Mouse (Mus musculus): ENCODE measurements around the gene Hhip. TPM values are rescaled to one million over a fixed set of nuclear protein-coding genes. Genes with fewer than 3 reads are reported as not detected.

Gene Hhip
- polyA plus RNA-seq, 1 experiment from 2014 or later, result 46.8 TPM

- no peak for ATAC-seq
- H3K4me2 ChIP-seq (replicated peaks; ENCODE audit: low read depth, low read length), result peak overlapping the region; percentile 80
- 29% methylated on average over 6 of the region's 6 CpGs for WGBS
- no peaks in the 10 kb centered on the region for H3K9me3 ChIP-seq (ENCODE audit: low read length)
- peak overlapping the region; percentile 53 for H3K4me3 ChIP-seq (ENCODE audit: low read depth, low read length)
- H3K27me3 ChIP-seq (replicated peaks; ENCODE audit: insufficient read depth, low read length), result 0 out of 2 replicates have a peak, but pooled peaks cover 5% of the 10 kb centered on the region
- peak overlapping the region; percentile 73; the same call in 1 of the 2 replicates for H3K27ac ChIP-seq (ENCODE audit: low read length)
- TF ChIP-seq EP300 (IDR thresholded peaks at IDR 0.05) (no peak), CTCF (IDR thresholded peaks at IDR 0.05) (no peak)
- H3K9ac ChIP-seq (replicated peaks; ENCODE audit: low read depth), result no peak overlapping the region
- H3K4me1 ChIP-seq (ENCODE audit: insufficient read depth, low read depth, low read length), result peaks cover 6% of the 10 kb centered on the region; the same call in 1 of the 2 replicates
- H3K36me3 ChIP-seq (ENCODE audit: insufficient read depth, low read length), result no peaks in the 10 kb centered on the region
- DNase-seq (ENCODE audit: low spot score), result no peak
These were observed 2.7 kb downstream of the Hhip start for GRCm38 (mm10) chr8:80055094-80055493.

GRCm38 (mm10) chr8:80054216-80054615 is 3.6 kb downstream of the Hhip start:
- TF ChIP-seq CTCF (IDR thresholded peaks at IDR 0.05) (no peak), EP300 (IDR thresholded peaks at IDR 0.05) (no peak)
- H3K4me3 ChIP-seq (ENCODE audit: low read depth, low read length), result peak overlapping the region; percentile 20
- whole genome bisulfite sequencing, result 13% methylated on average over 4 of the region's 4 CpGs

GRCm38 (mm10) chr8:80052838-80053237 is 5.0 kb downstream of the Hhip start:
- DNase-seq (ENCODE audit: low spot score) (no peak), ATAC-seq (no peak)
- TF ChIP-seq EP300 (IDR thresholded peaks at IDR 0.05) (no peak), CTCF (IDR thresholded peaks at IDR 0.05) (no peak)
- Histone ChIP-seq H3K27ac (ENCODE audit: low read length) (no peak overlapping the region), H3K27me3 (replicated peaks; ENCODE audit: insufficient read depth, low read length) (0 out of 2 replicates have a peak, but pooled peaks cover 5% of the 10 kb centered on the region), H3K36me3 (ENCODE audit: insufficient read depth, low read length) (no peaks in the 10 kb centered on the region), H3K4me3 (ENCODE audit: low read depth, low read length) (no peak overlapping the region), H3K4me2 (replicated peaks; ENCODE audit: low read depth, low read length) (peak overlapping the region; percentile 80; the same call in 1 of the 2 replicates), H3K9ac (replicated peaks; ENCODE audit: low read depth) (no peak overlapping the region), H3K4me1 (ENCODE audit: insufficient read depth, low read depth, low read length) (peaks cover 6% of the 10 kb centered on the region; the same call in 1 of the 2 replicates), H3K9me3 (ENCODE audit: low read length) (no peaks in the 10 kb centered on the region)
- 22% methylated on average over 1 of the region's 1 CpGs for WGBS

More at GRCm38 (mm10) chr8:80054216-80054615, 3.6 kb downstream of the Hhip start:
- Histone ChIP-seq H3K9me3 (ENCODE audit: low read length) (no peaks in the 10 kb centered on the region), H3K4me1 (ENCODE audit: insufficient read depth, low read depth, low read length) (peaks cover 6% of the 10 kb centered on the region; the same call in 1 of the 2 replicates), H3K36me3 (ENCODE audit: insufficient read depth, low read length) (no peaks in the 10 kb centered on the region), H3K9ac (replicated peaks; ENCODE audit: low read depth) (no peak overlapping the region), H3K27ac (ENCODE audit: low read length) (no peak overlapping the region), H3K4me2 (replicated peaks; ENCODE audit: low read depth, low read length) (peak overlapping the region; percentile 80), H3K27me3 (replicated peaks; ENCODE audit: insufficient read depth, low read length) (0 out of 2 replicates have a peak, but pooled peaks cover 5% of the 10 kb centered on the region)
- no peak for ATAC-seq
- DNase-seq (ENCODE audit: low spot score), result peak; percentile 43

GRCm38 (mm10) chr8:80051494-80051893 is 6.3 kb downstream of the Hhip start:
- no peaks in the 10 kb centered on the region for H3K9me3 ChIP-seq (ENCODE audit: low read length)
- H3K4me2 ChIP-seq (replicated peaks; ENCODE audit: low read depth, low read length), result no peak overlapping the region
- 59% methylated on average over 5 of the region's 5 CpGs for WGBS
- no peak overlapping the region for H3K27ac ChIP-seq (ENCODE audit: low read length)
- no peak for ATAC-seq
- no peak for TF ChIP-seq CTCF (IDR thresholded peaks at IDR 0.05)
- TF ChIP-seq EP300 (IDR thresholded peaks at IDR 0.05), result no peak
- no peaks in the 10 kb centered on the region for H3K27me3 ChIP-seq (replicated peaks; ENCODE audit: insufficient read depth, low read length)
- no peaks in the 10 kb centered on the region for H3K36me3 ChIP-seq (ENCODE audit: insufficient read depth, low read length)
- DNase-seq (ENCODE audit: low spot score), result no peak
- no peak overlapping the region for H3K4me3 ChIP-seq (ENCODE audit: low read depth, low read length)
- H3K9ac ChIP-seq (replicated peaks; ENCODE audit: low read depth), result no peak overlapping the region
- H3K4me1 ChIP-seq (ENCODE audit: insufficient read depth, low read depth, low read length), result no peaks in the 10 kb centered on the region

GRCm38 (mm10) chr8:80049256-80050005 is 8.4 kb downstream of the Hhip start:
- DNase-seq (ENCODE audit: low spot score) (peak; percentile 63), ATAC-seq (peak; percentile 78)
- WGBS, result 19% methylated on average over 15 of the region's 15 CpGs
- H3K4me1 ChIP-seq (ENCODE audit: insufficient read depth, low read depth, low read length), result no peaks in the 10 kb centered on the region
- no peaks in the 10 kb centered on the region for H3K27me3 ChIP-seq (replicated peaks; ENCODE audit: insufficient read depth, low read length)
- H3K4me3 ChIP-seq (ENCODE audit: low read depth, low read length), result no peak overlapping the region
- H3K9me3 ChIP-seq (ENCODE audit: low read length), result no peaks in the 10 kb centered on the region
- no peak overlapping the region for H3K9ac ChIP-seq (replicated peaks; ENCODE audit: low read depth)
- TF ChIP-seq CTCF (IDR thresholded peaks at IDR 0.05) (no peak), EP300 (IDR thresholded peaks at IDR 0.05) (0 out of 2 replicates have a peak, but pooled peaks have one; percentile 29)
- no peaks in the 10 kb centered on the region for H3K36me3 ChIP-seq (ENCODE audit: insufficient read depth, low read length)
- H3K4me2 ChIP-seq (replicated peaks; ENCODE audit: low read depth, low read length), result peak overlapping the region; percentile 25; the same call in 1 of the 2 replicates
- H3K27ac ChIP-seq (ENCODE audit: low read length), result no peak overlapping the region

GRCm38 (mm10) chr8:80048256-80048655 is 9.6 kb downstream of the Hhip start:
- H3K9ac ChIP-seq (replicated peaks; ENCODE audit: low read depth), result no peak overlapping the region
- H3K9me3 ChIP-seq (ENCODE audit: low read length), result no peaks in the 10 kb centered on the region
- no peak overlapping the region for H3K4me3 ChIP-seq (ENCODE audit: low read depth, low read length)
- H3K4me1 ChIP-seq (ENCODE audit: insufficient read depth, low read depth, low read length), result no peaks in the 10 kb centered on the region
- no peak overlapping the region for H3K27ac ChIP-seq (ENCODE audit: low read length)
- 64% methylated on average over 4 of the region's 4 CpGs for WGBS
- H3K36me3 ChIP-seq (ENCODE audit: insufficient read depth, low read length), result no peaks in the 10 kb centered on the region
- no peak overlapping the region for H3K4me2 ChIP-seq (replicated peaks; ENCODE audit: low read depth, low read length)
- TF ChIP-seq EP300 (IDR thresholded peaks at IDR 0.05) (no peak), CTCF (IDR thresholded peaks at IDR 0.05) (no peak)
- ATAC-seq, result no peak
- no peaks in the 10 kb centered on the region for H3K27me3 ChIP-seq (replicated peaks; ENCODE audit: insufficient read depth, low read length)
- DNase-seq (ENCODE audit: low spot score), result no peak
